Mouse (Mus musculus) kidney, postnatal 25 days (tissue): ENCODE results near the gene Gm10570.

Source experiments
- DNase-seq, 2 experiments: peaks; one replicate each; pipeline ENCODE4 v3.0.0; 2021; ENCODE audit warnings: mixed read lengths in 2 of 2

Gm10570 gene

DNA sequence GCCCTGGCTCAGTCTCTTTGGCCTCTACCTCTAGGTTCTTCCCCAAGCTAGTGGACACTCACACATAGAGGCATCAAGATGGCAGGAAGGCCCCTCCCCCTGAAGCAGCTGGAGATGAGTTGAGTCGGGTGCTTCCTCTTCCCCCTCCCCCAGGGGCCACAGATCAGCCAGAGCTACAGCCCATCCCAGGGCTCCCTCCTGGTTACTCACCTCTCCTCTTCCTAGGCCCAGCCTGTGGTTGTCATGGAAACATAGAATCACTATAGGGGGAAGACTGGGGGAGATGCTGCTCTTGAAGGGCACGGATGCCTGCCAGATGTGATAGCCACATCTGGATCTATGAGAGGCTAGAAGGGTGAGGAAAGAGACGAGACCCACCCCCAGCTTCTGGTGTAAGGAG is 3.7 kb downstream of the Gm10570 start:
- peak in 1 of 2 experiments; percentile 16 for DNase-seq

DNA sequence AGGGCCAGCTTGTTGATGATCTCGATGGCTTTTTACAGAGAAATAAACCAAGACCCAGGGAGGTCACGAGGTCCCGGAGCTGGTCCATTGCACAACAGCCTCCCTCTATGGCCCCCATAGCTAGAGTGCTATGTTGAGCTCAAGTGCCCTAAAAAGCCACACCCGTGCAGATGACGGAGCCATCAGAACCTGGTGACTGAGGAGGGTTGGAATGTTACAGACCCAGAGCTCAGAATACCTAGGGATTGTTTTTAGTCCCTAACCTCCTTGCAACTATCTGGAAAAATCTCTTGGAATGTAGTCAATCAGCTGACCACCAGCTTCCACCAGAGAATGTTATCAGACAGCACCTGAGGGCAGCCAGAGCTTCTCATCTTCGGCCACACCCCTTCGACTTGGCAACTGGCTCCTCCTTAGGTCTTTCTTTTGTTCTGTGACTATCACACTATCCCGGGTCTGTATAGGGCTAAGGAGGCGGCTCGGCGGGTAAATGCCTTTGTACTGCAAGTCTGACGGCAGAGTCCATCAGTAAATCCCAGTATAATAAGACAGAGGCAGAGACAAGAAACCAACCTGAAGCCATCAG is 6.1 kb downstream of the Gm10570 start:
- peak in 1 of 2 experiments; percentile 16 for DNase-seq

DNA sequence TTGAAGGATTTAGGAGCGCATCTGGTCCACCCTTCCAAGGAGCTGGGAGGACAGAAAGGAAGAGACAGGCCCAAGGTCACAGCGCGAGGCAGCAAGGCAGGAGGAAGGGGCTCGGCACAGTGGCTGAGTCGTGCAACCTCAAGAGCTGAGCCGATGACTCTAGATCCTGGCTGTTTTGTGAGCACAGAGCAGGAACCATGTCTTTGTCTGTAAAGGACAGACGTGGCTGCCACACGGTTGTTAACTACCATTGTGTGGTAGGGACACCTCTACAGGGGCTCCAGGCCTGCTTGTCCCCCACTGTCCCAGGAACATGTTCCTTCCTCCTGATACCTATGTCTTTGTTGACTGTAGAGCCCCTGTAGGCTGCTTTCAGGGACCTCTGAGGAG is 8.8 kb downstream of the Gm10570 start:
- DNase-seq: no peak

DNA sequence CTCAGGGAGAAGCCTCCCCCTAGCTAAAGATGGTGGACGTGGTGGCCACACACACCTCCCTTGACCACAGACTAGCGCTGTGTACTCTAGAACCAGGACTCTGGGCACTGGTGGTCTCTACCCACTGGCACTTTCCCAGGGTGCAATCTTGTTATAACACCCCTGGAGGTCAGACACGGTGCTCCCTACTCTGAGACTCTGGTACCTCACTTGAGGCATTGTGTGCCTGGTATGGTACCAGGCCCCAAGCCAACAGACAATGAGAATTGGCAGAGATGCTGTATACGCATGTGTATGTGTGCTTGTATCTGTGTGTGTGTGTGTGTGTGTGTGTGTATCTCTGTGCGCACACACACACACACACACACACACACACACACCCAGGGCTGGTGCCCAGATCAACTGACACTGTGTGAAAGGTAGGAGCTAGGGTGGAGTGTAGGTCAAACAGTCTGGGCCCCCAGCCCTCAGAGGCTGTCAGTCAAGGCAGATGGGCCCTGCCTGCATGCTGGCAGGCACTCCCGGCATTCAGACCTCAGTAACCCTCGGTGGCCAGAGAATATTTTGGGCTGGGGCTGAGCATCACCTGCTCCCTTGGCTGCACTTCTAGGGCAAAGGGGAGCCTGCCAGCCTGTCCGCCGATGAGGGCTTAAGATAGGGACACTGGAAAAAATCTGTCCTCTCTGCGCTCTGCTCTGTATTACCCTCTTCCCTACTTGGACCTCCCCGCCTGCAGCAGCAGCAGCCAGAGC is 9.4 kb downstream of the Gm10570 start:
- DNase-seq: peak in 1 of 2 experiments; percentile 51

- peak in 1 of 2 experiments; percentile 33 for DNase-seq
Observed at GRCm38 (mm10) chr4:130297123-130297529, 11.3 kb downstream of the Gm10570 start.

DNA sequence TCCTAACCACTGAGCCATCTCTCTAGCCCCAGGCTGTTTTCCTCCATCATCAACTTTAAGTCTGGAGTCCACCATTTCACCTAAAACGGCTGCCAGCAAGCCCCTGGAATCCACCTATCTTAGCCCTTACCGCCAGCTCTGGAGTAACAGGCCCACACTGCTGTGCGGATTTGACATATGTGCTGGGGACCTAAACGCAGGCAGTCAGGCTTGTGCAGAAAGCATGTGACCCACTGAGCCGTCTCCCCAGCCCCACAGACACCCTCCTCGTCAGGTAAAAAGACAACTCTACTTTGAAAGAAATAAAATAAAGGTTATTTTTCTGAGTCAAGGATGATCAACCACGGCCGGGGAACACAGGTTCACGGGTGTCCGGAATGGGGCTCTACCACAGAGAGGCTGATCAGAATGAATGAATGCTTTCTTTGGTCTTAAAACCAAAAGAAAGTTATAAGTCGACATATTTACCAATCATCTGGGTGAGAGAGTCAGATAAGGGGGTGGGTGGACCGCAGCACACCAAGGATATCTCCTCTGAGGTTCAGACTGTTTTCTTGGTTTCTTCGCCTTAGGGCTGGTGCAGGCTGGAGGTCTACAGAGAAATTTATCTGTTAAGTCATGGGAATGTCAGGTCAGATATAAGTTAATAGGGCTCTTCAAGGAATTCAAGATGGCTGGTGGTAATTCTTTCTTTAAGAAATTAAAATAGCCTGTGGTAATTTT is 12.1 kb downstream of the Gm10570 start:
- DNase-seq: peak in 1 of 2 experiments; percentile 14

GRCm38 (mm10) chr4:130295047-130295745 is 13.3 kb downstream of the Gm10570 start:
- peak in 1 of 2 experiments; percentile 28 for DNase-seq

GRCm38 (mm10) chr4:130294513-130294912 is 14.0 kb downstream of the Gm10570 start:
- peak in 1 of 2 experiments; percentile 22 for DNase-seq

- peak; percentile 82 to 89 for DNase-seq
Observed at GRCm38 (mm10) chr4:130292271-130292670, 16.2 kb downstream of the Gm10570 start.

DNA sequence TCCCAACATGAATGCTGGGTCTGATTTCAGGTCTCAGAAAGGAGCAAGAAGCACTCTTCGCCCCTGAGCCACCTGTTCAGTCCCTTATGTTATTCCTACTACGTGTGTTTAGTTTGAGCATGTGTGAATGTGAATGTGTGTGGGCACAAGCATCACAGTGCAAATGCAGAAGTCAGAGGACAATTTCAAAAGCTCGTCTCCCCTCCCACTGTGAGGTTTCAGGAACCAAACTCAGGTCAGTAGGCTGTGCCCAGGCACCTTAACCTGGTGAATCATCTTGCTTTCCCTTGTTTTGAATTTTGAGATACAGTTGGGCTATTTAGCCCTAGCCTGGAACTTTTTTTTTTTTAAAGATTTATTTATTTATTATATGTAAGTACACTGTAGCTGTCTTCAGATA is 18.6 kb downstream of the Gm10570 start:
- no peak for DNase-seq

DNA sequence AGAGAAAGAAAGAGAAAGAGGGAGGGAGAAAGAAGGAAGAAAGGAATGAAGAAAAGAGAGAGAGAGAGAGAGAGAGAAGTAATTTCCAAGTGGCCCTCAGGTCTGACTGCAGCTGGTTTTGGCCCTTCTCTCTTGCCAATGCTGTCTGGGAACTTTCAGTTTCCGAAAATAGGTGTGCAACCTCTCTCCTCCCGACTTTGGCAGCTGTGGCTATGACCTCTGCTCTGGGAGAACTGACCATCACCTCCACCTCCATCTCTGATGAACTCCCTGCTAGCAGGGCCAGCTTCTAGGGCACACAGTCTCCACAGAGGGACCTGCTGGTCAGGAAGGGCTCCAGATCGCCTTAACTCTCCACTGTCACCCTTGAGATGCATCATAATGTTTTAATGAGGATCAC is 21.9 kb downstream of the Gm10570 start:
- no peak for DNase-seq

GRCm38 (mm10) chr4:130283826-130284225 is 24.6 kb downstream of the Gm10570 start:
- no peak for DNase-seq

DNA sequence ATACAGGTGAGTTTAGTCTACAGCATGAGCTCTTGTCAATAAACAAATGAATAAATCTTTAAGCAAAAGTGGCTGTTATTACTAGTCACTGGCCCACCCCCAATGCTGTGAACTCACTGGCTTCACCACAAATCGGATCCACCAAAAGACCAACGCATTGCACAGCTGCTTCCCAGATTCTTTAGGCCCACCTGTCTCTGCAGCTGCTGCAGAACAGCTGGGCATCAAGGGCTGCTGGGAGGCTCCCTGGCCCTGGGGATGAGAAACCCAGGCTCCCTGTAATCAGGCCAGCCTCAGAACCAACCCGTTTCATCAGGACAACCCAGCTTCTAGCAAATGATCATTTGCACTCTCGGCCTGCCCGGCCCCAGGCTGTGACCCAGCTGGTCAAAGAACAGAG is 25.6 kb downstream of the Gm10570 start:
- no peak for DNase-seq

GRCm38 (mm10) chr4:130279105-130279504 is 29.4 kb downstream of the Gm10570 start, which contains the start of gene Serinc2:
TSS of gene Serinc2 (minus strand) at chr4:130279205.
- no peak for DNase-seq

DNA sequence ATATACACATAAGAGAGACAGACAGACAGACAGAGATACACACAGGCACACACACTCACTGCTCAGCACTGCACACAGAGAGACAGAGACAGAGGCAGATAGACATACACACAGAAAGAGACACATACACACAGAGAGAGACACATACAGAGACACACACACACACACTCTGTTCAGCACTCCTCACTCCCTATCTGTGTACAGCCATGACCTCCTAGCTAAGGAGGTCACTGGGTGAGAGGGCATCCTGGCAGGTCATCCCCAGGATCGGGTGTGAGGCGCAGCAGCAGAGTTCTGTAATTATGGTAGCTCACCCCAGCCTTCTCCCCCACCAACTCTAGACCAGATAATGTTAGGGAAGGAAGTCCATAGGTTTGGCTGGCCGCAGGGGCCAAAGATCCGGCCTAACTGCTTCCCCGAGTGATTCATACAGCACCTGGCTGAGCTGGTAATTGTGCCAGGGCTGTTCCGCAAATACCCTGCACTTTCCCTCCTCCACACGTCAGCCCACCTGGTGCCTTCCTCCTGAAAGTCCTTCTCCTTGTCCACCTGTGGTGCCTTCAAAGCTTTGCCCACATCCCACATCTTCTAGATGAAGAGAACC is 31.8 kb downstream of the Gm10570 start:
- DNase-seq: no peak

DNA sequence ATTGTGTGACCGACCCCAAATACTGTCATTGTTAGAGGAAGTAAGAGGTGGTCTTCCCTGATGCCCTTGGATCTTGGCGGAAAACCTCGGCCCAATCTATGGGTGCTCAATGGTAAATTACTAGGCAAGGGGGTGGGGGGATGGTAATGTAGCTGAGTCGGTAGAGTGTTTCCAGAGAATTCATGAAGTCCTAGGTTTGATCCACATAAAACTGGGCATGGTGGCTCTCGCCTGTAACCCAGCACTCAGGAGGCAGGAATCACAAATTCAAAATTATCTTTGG is 32.7 kb downstream of the Gm10570 start:
- DNase-seq: no peak

GRCm38 (mm10) chr4:130275016-130275822 is 33.3 kb downstream of the Gm10570 start:
- DNase-seq: peak; percentile 59 to 72

- DNase-seq: no peak
Observed at GRCm38 (mm10) chr4:130274346-130275015, 34.0 kb downstream of the Gm10570 start.

DNA sequence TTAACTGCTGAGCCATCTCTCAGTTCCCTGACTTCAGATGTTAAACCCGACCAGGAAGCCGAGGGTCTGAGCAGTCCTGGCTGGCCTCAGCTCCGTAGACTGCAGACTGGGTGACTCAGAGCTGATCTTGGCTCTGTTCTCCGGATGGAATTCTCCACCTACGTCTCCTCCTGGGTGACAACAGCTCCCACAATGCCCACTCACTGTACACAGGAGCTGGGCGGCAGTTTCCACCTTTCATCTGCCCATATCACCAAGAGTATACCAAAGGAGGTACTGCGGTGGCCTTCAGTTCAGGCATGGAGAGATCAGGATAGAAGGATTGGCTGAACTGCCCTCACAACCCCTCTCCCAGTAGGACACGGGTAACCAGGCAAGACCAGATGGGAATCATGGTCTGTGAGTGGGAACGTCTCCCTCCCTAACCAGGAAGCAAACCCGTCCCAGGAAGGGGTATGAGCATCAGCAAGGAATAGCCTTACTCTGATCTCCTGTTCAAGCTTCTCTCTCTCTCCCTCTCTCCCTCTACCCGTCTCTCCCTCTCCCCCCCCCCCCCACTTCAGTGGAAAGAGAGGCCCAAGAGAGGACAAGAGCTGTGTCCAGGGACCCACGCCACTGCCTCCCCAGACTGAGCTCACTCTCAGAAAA is 34.7 kb downstream of the Gm10570 start:
- DNase-seq: no peak

DNA sequence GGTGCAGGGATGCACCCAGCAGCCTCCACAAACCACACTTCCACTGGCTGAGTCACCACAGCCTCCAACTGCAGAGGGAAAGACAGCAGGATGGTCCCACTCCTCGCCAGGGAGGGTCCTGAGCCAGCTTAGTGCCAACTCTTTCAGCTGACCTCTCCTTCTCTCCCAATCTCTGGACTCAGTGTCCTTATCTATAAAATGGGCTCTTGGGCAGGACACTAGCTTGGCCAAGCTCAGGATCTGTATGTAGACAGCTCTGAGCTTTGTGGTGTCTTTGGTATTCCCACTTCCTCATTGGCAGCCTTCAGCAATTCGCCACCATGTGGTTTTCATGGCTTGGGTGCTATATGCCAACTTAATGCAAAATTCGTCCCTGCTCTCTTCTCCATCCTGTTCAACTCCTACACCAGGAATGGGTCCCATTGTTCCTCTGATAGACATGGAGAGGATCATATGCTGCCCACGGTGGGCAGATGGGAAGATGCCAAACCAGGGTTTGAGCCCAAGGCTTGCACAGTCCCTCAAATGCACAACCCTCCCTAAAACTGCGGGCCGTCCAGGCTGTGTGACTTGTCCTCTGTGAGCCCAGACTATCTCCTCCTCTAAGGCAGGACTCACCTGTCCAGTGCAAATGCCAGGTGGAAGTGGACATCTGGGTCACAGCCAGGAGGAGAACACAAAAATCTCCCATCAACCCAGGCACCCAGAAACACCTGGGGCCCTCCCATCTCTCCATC is 37.7 kb downstream of the Gm10570 start:
- DNase-seq: no peak
